Mouse (Mus musculus) Muller cell, postnatal 12 days (primary cell): ENCODE results near the gene Asb18.

Experiments
- DNase-seq: peaks from one replicate; pipeline ENCODE4 v3.0.0-alpha.2; 2015; ENCODE audit errors: inconsistent ontology term

Gene Asb18

DNA sequence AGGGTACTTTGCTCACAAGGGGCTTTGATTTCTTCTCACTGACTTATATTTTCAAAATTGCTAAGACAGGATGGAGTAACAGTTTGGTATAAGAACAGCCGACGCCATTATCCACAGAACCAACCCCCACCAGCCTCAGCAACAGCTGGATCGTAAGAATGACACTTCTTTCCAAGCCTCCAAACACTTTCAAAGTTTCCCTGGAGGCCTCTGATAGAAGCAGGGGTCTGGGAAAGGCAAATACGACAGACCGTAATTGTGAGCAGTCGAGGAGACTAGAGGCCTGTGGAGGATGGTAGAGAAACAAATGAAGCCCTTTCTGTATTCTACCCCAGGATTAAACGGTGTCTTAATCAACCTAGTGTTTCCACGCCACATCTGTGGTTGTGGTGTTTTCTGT, 42.6 kb downstream of the Asb18 start:
- no peak for DNase-seq

DNA sequence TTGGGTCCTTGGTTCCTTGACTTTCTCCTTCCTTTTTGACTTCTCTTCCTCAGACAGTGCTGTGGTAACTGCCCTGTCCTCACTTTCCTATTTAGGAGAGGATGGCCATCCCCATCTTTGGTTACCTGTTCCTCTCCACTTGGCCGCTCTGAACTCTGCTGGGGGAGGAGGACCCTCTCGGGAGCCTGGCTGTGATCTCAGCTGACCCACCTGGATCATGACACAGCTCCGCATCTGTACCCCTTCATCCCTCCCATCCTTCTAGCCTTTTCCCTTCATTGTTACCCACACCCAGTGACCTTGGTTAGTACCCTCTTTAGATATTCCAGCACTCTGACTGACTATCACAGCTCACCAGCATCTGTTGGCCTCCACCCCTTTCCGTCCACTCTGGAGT, 44.8 kb downstream of the Asb18 start:
- DNase-seq, result no peak

- DNase-seq, result no peak
Measured at GRCm38 (mm10) chr1:89969072-89969713, 45.3 kb downstream of the Asb18 start.

- DNase-seq, result peak; percentile 21
Measured at GRCm38 (mm10) chr1:89968111-89968851, 46.2 kb downstream of the Asb18 start.

GRCm38 (mm10) chr1:89967585-89967984, 46.9 kb downstream of the Asb18 start:
- no peak for DNase-seq

DNA sequence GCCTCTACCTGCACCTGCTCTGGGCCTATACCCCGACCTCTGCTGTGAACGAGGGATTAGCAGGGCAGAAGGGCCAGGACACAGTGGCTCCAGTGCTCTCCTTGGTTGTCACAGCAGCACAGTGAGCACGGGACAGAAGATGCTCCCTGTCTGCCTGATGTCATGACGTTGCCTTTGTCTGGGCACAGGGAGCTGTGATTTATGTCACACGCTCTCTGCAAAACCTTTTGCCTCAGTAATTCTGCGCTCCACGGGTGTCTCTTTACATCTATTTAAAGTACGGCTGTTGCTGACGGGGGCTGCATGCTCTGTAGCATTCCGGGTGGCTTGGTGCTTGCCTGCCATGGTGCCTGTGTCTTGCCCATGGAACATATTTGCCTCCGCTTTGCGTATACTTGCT, 50.0 kb downstream of the Asb18 start:
- no peak for DNase-seq

DNA sequence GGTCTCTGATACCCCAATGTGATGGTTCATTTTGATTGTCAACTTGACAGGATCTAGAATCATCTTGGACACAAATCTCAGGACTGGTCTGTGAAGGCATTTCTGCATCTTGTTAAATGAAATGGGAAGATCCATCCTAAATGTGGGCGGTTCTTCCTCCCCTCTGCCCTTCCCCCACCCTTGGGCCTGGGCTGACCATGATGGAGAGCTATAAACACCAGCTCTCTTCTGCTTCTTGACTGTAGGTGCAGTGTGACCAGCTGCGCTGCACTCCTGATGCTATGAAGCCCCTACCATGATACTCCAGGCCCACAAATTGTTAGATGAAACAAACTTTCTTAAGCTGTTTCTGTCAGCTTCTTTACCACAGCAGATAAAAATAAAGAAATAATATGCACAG, 51.2 kb downstream of the Asb18 start:
- no peak for DNase-seq

- no peak for DNase-seq
Measured at GRCm38 (mm10) chr1:89962092-89962491, 52.4 kb downstream of the Asb18 start.

GRCm38 (mm10) chr1:89959393-89959792, 55.1 kb downstream of the Asb18 start:
- DNase-seq, result no peak

GRCm38 (mm10) chr1:89943202-89943601, 71.3 kb downstream of the Asb18 start:
- DNase-seq, result peak; percentile 63

DNA sequence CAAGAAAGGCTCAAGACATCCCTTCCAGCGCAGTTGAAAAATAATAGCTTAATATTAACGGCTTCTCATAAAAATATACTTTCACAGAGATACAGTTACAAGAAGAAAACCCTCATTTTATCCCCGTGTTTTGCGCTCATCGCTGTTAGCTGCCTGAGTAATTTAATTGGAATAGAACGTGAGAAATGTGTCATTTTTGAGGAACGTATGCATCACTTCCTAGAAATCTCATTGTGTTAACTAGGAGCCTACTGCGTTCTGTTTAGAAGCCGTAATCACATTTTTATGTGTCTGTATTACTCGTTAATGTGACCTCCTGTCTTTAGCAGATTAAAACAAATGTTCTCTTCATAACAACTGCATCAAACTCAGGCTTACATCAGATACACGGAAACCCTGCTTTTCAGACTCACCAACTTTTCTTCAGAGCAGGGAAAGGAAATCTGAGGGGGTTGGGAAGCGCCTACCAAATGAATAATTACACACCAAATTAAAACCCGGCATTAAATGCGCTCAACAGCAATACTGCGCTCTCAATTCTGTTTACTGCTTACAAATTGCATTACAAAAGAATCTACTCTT, 72.0 kb downstream of the Asb18 start:
- peak; percentile 62 for DNase-seq

DNA sequence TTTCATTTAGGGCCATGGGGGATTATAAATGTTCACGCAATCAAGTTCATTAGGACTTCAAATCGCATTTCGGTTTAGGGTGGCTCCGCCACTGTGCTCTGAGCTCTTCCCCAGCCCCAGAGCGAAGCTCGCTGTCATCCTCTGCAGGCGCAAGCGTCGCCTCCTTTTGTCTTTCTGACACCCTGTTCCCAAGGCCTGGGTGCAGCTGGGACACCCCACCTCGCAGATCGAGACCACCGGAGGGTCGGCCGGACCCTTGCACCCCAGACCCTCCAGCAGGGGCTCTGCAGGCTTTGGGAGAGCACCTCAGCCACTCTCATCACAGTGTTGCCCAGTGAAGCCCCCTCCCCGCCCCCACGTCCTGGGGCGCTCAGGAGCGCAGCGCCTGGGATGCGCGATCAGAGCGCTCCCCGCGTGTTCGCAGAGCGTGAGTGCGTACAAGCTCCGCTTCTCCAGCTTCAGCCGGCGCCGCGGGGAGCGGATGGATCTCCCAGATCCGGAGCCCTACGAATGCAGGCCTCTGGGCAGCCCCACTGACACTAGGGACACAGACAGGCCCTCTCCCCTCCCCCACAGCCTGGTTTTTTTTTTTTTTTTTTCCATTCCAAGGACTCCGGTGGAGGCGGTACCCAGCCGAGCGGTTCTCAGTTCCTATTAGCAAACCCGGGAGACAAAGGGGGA, 72.6 kb downstream of the Asb18 start:
- DNase-seq, result peak; percentile 64

DNA sequence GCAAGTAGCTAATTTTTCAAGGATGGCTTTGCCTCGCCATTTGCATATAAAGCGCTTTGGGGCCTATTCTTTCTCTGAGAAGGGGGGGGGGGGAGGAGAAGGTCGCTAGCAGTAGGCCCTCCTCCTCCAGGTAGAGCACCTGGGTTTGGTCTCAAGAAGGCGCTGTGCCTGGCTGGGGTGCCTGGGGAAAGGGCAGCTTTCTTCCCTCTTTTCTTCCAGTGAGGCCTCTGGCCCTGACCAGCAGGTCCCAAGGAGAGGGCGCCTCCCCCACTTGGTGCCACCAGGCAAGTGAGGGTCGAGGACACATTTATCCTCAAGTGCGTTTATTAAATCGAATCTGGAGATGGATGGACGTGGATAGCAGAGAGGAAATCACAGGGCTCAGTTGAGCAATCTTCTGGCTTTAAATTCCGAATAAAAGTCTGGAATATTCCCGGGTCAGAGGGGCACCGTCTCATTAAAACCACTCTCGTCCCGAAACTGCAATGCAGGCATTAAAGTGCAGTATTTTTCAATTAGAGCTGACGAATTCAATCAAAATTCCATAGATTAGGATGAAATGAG, 73.4 kb downstream of the Asb18 start:
- DNase-seq, result no peak

GRCm38 (mm10) chr1:89939981-89940726, 74.3 kb downstream of the Asb18 start:
- peak; percentile 66 for DNase-seq

DNA sequence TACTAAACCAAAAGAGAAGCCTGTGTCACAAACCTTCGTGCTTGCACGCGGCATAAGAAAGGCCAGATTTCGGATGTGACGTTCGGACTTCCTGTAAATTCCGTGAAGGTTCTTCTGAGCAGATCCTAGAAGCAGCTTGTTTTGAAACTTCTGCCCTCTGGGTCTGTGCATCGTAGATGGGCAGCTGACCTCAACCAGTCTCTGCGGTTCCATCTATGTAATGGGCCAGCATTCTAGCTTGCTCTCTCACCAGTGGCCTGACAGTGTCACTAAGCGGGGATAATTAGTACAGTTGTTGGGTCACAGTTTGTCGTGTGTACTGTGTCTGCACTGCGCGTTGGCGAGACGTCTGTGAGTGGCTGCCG, 74.9 kb downstream of the Asb18 start:
- no peak for DNase-seq

DNA sequence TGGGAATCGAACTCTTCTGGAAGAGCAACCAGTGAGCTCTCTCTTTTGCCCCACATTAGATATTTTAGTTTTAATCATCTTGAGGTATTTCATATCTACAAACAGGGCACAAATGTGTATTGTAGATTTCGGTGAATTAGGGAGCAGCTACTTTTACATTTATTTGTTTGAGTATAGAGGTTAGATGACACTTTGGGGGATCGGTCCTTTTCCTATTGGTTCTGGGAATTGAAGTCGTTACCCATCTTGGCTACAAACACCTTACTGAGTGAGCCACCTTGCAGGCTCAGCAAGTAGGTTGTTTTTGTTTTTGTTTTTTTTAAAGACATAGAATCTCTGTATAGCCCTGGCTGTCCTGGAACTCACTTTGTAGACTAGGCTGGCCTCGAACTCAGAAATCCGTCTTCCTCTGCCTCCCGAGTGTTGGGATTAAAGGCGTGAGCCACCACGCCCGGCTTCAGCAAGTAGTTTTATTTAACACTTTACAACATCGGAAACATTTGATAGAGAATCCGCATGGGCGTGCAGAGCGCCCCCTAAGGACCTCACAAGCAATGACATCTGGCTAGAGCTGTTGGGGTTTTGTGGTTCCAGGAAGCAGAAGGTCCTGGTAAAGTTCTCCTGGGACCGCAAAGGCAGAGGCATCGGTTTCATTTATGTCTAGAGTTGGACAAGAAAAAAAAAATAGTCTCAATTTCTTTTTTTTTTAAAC, 75.4 kb downstream of the Asb18 start:
- DNase-seq, result no peak

DNA sequence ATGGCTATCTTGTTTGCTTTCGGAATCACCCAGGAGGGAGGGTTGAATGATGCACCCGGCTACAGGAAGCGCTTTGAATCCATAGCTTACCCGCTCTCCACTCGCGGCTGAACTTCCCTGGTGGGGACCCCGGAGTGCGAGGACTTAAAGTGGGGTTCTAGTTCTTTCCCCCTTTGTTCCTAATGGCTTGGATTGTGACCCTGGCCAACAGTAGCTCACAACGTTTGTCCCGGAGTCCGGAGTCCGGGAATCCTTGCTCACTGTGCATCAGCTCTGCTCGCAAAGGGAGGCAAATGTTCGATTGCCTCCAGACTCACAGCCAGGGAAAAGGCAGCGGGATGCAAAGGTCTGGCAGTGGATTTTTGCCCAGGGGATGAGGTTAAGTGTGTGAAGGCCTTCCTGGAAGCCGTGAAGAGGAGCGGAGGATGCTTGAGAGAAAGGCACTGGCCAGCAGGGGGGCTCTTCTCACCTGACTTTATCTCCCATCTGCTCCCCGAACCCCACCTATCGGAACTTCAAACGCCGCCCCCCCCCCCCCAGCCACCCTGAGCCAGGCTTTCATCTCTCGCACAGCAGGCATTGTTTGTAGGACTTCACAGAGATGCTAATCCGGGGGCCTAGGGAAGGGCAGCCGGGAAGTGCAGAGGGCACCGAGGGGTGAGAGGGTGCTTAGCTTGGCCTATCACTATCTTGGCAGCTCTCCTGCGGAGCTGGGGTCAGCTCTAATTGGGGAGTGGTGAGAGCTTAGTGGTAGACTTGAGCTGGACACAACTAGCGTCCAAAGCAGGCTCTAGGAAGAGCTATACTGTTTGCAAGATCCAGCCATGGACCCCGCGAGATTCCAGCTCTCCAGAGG, 78.7 kb downstream of the Asb18 start:
- DNase-seq, result no peak

GRCm38 (mm10) chr1:89934316-89935260, 79.9 kb downstream of the Asb18 start:
- no peak for DNase-seq

DNA sequence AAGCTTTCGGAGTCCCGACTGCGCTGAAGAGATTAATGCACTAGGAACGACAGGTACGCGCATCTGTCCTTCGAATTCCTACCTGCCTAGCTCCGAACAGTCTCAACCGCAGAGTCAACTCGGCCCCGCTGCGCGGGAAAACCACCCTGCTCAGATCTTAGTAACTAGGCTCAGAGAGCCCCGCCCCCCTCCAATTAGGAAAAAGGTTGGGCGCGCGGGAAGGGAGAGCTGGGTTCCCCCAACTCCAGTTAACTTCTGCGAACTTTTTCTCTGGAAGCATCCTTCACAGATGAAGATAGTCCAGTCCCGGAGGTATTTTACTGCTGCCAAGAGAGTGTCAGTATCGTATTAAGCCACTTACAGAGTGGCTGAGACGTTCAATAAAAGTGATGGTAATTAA, 80.7 kb downstream of the Asb18 start:
- no peak for DNase-seq
